Mouse (Mus musculus): ENCODE measurements around the gene Camk2b. TPM values are rescaled to one million over a fixed set of nuclear protein-coding genes. Genes with fewer than 3 reads are reported as not detected.
"Not testable (repeated sequence)": the region's sequence is repeated elsewhere in the genome, so short reads cannot be mapped to it uniquely, and the experiment has no call there.

The Camk2b gene
- polyA plus RNA-seq, 1 experiment from 2014 or later: 1.1 TPM

DNA sequence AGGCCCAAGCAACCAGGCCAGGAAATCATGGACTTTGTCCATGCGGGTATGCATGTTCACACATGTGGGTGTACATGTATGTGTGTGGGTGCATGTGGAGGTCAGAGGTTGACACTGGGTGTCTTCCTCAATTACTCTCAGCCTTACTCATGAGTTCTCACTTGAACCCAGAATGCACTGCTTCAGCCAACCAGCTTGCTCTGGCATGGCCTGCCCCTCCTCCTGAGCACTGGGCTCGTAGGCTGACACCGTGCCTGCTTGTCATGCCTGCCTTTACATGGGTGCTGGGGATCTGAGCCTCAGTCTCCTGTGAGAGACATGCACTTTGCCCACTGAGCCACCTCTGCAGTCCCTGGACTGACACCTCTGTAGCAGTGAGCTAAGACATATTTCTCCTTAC is 54.3 kb downstream of the Camk2b start:
- WGBS: 87% methylated on average over 3 of the region's 3 CpGs

DNA sequence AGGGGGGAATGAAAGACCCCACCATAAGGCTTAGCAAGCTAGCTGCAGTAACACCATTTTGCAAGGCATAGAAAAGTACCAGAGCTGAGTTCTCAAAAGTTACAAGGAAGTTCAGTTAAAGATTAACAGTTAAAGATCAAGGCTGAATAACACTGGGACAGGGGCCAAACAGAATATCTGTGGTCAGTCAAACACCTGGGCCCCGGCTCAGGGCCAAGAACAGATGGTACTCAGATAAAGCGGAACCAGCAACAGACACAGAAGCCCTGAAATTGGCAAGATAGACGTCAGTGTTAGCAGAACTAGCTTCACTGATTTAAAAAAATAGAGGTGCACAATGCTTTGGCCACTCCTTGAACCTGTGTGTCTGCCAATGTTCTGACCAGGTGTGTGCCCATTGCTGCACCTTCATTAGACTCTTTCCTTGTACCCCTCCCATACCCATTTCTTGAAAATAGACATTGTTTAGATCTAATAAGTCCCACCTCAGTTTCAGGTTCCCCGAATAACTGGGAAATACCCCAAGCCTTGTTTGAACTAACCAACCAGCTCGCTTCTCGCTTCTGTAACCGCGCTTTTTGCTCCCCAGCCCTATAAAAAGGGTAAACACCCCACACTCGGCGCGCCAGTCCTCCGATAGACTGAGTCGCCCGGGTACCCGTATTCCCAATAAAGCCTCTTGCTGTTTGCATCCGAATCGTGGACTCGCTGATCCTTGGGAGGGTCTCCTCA is 55.2 kb downstream of the Camk2b start:
- H3K9me3 ChIP-seq (ENCODE audit: control insufficient read depth, low read length); H3K4me2 ChIP-seq (ENCODE audit: low read depth, low read length); H3K36me3 ChIP-seq (ENCODE audit: control insufficient read depth, insufficient read depth, low read length); H3K27me3 ChIP-seq (ENCODE audit: control insufficient read depth, insufficient read depth, low read depth, low read length); H3K4me1 ChIP-seq (replicated peaks; ENCODE audit: control insufficient read depth, insufficient read depth, low read length); H3K27ac ChIP-seq (ENCODE audit: low read length); H3K4me3 ChIP-seq (ENCODE audit: low read length); H3K9ac ChIP-seq (ENCODE audit: low read length): not testable (repeated sequence)
- peak; percentile 67 for ATAC-seq (ENCODE audit: low read depth)
- 80% methylated on average over 1 of the region's 18 CpGs for WGBS

More for the DNA sequence above, 54.3 kb downstream of the Camk2b start:
- ATAC-seq (ENCODE audit: low read depth): no peak
- H3K27ac ChIP-seq (ENCODE audit: low read length): no peak overlapping the region
- no peaks in the 10 kb centered on the region; the same call in 1 of the 2 replicates for H3K27me3 ChIP-seq (ENCODE audit: control insufficient read depth, insufficient read depth, low read depth, low read length)
- no peak overlapping the region for H3K9ac ChIP-seq (ENCODE audit: low read length)
- no peak overlapping the region for H3K4me3 ChIP-seq (ENCODE audit: low read length)
- H3K4me2 ChIP-seq (ENCODE audit: low read depth, low read length): no peak overlapping the region
- H3K4me1 ChIP-seq (replicated peaks; ENCODE audit: control insufficient read depth, insufficient read depth, low read length): no peaks in the 10 kb centered on the region
- H3K36me3 ChIP-seq (ENCODE audit: control insufficient read depth, insufficient read depth, low read length): no peaks in the 10 kb centered on the region
- no peaks in the 10 kb centered on the region for H3K9me3 ChIP-seq (ENCODE audit: control insufficient read depth, low read length)

DNA sequence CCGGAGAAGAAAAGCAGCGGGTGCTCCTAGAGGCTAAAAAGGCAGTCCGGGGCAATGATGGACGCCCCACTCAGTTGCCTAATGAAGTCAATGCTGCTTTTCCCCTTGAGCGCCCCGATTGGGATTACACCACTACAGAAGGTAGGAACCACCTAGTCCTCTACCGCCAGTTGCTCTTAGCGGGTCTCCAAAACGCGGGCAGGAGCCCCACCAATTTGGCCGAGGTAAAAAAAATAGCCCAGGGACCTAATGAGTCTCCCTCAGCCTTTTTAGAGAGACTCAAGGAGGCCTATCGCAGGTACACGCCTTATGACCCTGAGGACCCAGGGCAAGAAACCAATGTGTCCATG is 58.4 kb downstream of the Camk2b start:
- WGBS: 36% methylated on average over 10 of the region's 13 CpGs
- not testable (repeated sequence) for ATAC-seq (ENCODE audit: low read depth); H3K27me3 ChIP-seq (ENCODE audit: control insufficient read depth, insufficient read depth, low read depth, low read length); H3K4me1 ChIP-seq (replicated peaks; ENCODE audit: control insufficient read depth, insufficient read depth, low read length); H3K9me3 ChIP-seq (ENCODE audit: control insufficient read depth, low read length); H3K27ac ChIP-seq (ENCODE audit: low read length); H3K36me3 ChIP-seq (ENCODE audit: control insufficient read depth, insufficient read depth, low read length)
- peak overlapping the region; percentile 39 for H3K4me3 ChIP-seq (ENCODE audit: low read length)
- peak overlapping the region; percentile 51 for H3K4me2 ChIP-seq (ENCODE audit: low read depth, low read length)
- 0 out of 2 replicates have a peak overlapping the region, but pooled peaks have one; percentile 28 for H3K9ac ChIP-seq (ENCODE audit: low read length)

DNA sequence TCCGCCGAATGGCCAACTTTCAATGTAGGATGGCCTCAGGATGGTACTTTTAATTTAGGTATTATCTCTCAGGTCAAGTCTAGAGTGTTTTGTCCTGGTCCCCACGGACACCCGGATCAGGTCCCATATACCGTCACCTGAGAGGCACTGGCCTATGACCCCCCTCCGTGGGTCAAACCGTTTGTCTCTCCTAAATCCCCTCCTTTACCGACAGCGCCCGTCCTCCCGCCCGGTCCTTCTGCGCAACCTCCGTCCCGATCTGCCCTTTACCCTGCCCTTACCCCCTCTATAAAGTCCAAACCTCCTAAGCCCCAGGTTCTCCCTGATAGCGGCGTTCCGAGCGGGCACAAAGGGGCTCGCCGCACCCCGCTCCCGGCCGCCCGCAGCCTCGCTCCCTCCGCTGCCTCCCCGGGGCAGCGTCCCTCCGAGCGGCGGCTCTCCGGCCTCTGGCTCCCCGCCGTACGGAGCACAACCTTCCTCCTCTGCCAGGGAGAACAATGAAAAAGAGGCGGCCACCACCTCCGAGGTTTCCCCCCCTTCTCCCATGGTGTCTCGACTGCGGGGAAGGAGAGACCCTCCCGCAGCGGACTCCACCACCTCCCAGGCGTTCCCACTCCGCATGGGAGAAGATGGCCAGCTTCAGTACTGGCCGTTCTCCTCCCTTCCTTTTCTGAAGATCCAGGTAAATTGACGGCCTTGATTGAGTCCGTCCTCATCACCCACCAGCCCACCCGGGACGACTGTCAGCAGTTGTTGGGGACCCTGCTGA is 59.0 kb downstream of the Camk2b start:
- H3K9ac ChIP-seq (ENCODE audit: low read length): peak overlapping the region; percentile 55; the same call in 1 of the 2 replicates
- peak; percentile 63; the same call in 1 of the 2 replicates for ATAC-seq (ENCODE audit: low read depth)

DNA sequence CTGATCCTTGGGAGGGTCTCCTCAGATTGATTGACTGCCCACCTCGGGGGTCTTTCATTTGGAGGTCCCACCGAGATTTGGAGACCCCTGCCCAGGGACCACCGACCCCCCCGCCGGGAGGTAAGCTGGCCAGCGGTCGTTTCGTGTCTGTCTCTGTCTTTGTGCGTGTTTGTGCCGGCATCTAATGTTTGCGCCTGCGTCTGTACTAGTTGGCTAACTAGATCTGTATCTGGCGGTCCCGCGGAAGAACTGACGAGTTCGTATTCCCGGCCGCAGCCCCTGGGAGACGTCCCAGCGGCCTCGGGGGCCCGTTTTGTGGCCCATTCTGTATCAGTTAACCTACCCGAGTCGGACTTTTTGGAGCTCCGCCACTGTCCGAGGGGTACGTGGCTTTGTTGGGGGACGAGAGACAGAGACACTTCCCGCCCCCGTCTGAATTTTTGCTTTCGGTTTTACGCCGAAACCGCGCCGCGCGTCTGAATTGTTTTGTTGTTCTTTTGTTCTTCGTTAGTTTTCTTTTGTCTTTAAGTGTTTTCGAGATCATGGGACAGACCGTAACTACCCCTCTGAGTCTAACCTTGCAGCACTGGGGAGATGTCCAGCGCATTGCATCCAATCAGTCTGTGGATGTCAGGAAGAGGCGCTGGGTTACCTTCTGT is 59.7 kb downstream of the Camk2b start:
- not testable (repeated sequence) for H3K36me3 ChIP-seq (ENCODE audit: control insufficient read depth, insufficient read depth, low read length); H3K27me3 ChIP-seq (ENCODE audit: control insufficient read depth, insufficient read depth, low read depth, low read length); H3K9ac ChIP-seq (ENCODE audit: low read length); H3K27ac ChIP-seq (ENCODE audit: low read length); H3K4me1 ChIP-seq (replicated peaks; ENCODE audit: control insufficient read depth, insufficient read depth, low read length); H3K9me3 ChIP-seq (ENCODE audit: control insufficient read depth, low read length); ATAC-seq (ENCODE audit: low read depth)
- WGBS: under 1% methylated on average over 35 of the region's 44 CpGs
- Histone ChIP-seq H3K4me3 (ENCODE audit: low read length) (peak overlapping the region; percentile 50), H3K4me2 (ENCODE audit: low read depth, low read length) (peak overlapping the region; percentile 61)

More for the DNA sequence above, 59.0 kb downstream of the Camk2b start:
- 7% methylated on average over 21 of the region's 49 CpGs for WGBS
- H3K27me3 ChIP-seq (ENCODE audit: control insufficient read depth, insufficient read depth, low read depth, low read length); H3K9me3 ChIP-seq (ENCODE audit: control insufficient read depth, low read length); H3K27ac ChIP-seq (ENCODE audit: low read length); H3K4me1 ChIP-seq (replicated peaks; ENCODE audit: control insufficient read depth, insufficient read depth, low read length); H3K36me3 ChIP-seq (ENCODE audit: control insufficient read depth, insufficient read depth, low read length): not testable (repeated sequence)
- H3K4me3 ChIP-seq (ENCODE audit: low read length): peak overlapping the region; percentile 50
- peak overlapping the region; percentile 61 for H3K4me2 ChIP-seq (ENCODE audit: low read depth, low read length)

DNA sequence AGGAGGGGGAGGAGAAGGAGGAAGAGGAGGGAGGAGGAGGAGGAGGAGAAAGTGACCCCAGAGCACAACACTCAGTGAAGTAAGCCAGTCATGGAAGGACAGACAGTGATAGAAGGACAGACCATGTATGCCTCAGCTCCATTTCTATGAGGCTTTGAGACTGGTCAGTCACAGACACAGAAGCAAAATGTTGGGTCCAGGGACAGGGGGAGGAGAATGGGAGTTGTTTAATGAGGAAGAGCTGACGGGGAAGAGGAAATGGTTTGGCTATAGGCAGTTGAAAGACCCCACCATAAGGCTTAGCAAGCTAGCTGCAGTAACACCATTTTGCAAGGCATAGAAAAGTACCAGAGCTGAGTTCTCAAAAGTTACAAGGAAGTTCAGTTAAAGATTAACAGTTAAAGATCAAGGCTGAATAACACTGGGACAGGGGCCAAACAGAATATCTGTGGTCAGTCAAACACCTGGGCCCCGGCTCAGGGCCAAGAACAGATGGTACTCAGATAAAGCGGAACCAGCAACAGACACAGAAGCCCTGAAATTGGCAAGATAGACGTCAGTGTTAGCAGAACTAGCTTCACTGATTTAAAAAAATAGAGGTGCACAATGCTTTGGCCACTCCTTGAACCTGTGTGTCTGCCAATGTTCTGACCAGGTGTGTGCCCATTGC is 60.7 kb downstream of the Camk2b start:
- ATAC-seq (ENCODE audit: low read depth): peak; percentile 21; the same call in 1 of the 2 replicates
- WGBS: 0% methylated on average over 1 of the region's 4 CpGs
- H3K9me3 ChIP-seq (ENCODE audit: control insufficient read depth, low read length); H3K9ac ChIP-seq (ENCODE audit: low read length); H3K4me3 ChIP-seq (ENCODE audit: low read length); H3K27me3 ChIP-seq (ENCODE audit: control insufficient read depth, insufficient read depth, low read depth, low read length); H3K36me3 ChIP-seq (ENCODE audit: control insufficient read depth, insufficient read depth, low read length): not testable (repeated sequence)
- Histone ChIP-seq H3K4me2 (ENCODE audit: low read depth, low read length) (0 out of 2 replicates have a peak overlapping the region, but pooled peaks have one; percentile 9), H3K27ac (ENCODE audit: low read length) (peak overlapping the region; percentile 44; the same call in 1 of the 2 replicates), H3K4me1 (replicated peaks; ENCODE audit: control insufficient read depth, insufficient read depth, low read length) (peaks cover 17% of the 10 kb centered on the region)

DNA sequence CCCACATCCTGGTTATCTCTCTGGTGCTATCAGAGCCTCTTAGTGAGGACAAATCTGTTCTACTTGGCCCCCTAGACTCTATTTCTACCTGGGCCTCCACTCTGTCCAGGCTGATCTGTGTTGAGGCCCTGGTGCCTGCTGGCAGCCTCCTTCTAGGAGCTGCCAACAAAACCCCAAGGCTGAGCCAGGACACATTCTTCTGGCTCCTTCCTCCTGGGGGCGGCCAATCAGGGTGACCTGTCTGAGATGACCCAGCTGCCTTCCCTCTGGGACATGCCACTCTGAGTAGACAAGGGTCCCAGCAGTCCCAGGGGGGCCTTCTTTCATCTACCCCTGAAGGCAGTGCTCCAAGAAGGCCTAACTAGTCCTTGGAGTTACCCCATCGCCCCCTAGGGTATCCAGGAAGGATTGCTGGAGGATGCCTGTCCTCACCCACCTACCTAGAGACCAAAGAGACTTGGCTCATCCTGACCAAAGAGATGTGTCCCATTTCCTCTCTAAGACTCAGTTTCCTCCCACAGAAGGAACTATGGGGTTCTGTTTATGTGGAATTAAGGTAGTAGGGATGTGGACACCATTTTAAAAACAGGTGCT is 63.0 kb downstream of the Camk2b start:
- H3K9me3 ChIP-seq (ENCODE audit: control insufficient read depth, low read length): no peaks in the 10 kb centered on the region
- H3K9ac ChIP-seq (ENCODE audit: low read length): no peak overlapping the region
- no peak for ATAC-seq (ENCODE audit: low read depth)
- peaks cover 29% of the 10 kb centered on the region for H3K4me1 ChIP-seq (replicated peaks; ENCODE audit: control insufficient read depth, insufficient read depth, low read length)
- no peaks in the 10 kb centered on the region for H3K36me3 ChIP-seq (ENCODE audit: control insufficient read depth, insufficient read depth, low read length)
- WGBS: 36% methylated on average over 2 of the region's 2 CpGs
- no peaks in the 10 kb centered on the region for H3K27me3 ChIP-seq (ENCODE audit: control insufficient read depth, insufficient read depth, low read depth, low read length)
- H3K27ac ChIP-seq (ENCODE audit: low read length): no peak overlapping the region
- H3K4me2 ChIP-seq (ENCODE audit: low read depth, low read length): no peak overlapping the region
- no peak overlapping the region for H3K4me3 ChIP-seq (ENCODE audit: low read length)

DNA sequence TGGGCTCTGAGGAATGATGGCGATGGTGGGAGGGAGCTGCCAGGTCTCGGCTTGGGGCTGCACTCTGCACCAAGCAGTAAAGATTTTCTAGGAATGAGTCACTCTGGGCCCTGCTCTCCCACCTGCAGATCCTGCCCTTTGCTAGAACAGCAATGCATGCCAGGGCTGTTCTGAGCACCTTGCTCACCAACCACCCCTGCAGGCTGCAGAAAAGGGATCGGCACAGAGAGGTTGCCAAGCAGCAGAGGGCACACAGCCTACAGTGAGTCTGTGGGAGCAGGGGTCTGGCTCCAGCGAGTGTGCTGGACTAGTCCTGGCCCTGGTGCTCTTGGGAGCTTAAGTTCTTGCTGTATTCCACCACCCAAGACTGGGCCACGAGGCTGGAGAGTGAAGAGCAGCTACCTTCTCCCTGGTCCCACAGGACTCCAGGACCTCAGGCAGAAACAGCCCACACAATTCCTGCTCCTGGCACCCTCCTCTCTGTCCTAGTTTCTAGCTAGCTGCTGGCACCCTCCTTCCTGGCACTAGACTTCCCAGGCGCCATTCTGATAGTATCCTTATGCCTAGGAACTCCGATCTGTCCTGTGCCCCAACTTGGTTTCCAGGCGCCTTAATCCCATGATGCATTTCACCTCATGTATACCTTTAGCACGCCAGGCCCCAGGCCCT is 64.0 kb downstream of the Camk2b start:
- ATAC-seq (ENCODE audit: low read depth): no peak
- no peaks in the 10 kb centered on the region for H3K36me3 ChIP-seq (ENCODE audit: control insufficient read depth, insufficient read depth, low read length)
- H3K4me3 ChIP-seq (ENCODE audit: low read length): no peak overlapping the region
- no peak overlapping the region for H3K9ac ChIP-seq (ENCODE audit: low read length)
- peaks cover 29% of the 10 kb centered on the region for H3K4me1 ChIP-seq (replicated peaks; ENCODE audit: control insufficient read depth, insufficient read depth, low read length)
- H3K4me2 ChIP-seq (ENCODE audit: low read depth, low read length): no peak overlapping the region
- 80% methylated on average over 9 of the region's 9 CpGs for WGBS
- no peaks in the 10 kb centered on the region for H3K27me3 ChIP-seq (ENCODE audit: control insufficient read depth, insufficient read depth, low read depth, low read length)
- no peak overlapping the region for H3K27ac ChIP-seq (ENCODE audit: low read length)
- H3K9me3 ChIP-seq (ENCODE audit: control insufficient read depth, low read length): no peaks in the 10 kb centered on the region

Measured in lung, embryonic 16.5 days (tissue).